8 mouse cellular contexts compared by ENCODE assay signal in genomic region chr5:124161831-124162230, GRCm38 (mm10). TPM values are rescaled to one million over a fixed set of nuclear protein-coding genes. Genes with fewer than 3 reads are reported as not detected.
A peak's percentile ranks its signal among the peaks of the same experiment; 100 is the strongest.
DNase-seq lines count a peak whose midpoint lies in the region; ATAC-seq and TF ChIP-seq lines count a peak whose summit lies in the region.

No protein-coding gene starts in this region.

- H3K36me3 ChIP-seq in lung, embryonic 15.5 days: no peaks in the 10 kb centered on the region
- no peaks in the 10 kb centered on the region for H3K36me3 ChIP-seq in neural tube, embryonic 14.5 days (ENCODE audit: control insufficient read depth, insufficient read depth, low read length)

- peaks cover 47% of the 10 kb centered on the region for H3K4me1 ChIP-seq in lung, embryonic 15.5 days
- H3K4me1 ChIP-seq in lung, adult 2 months (ENCODE audit: control insufficient read depth, insufficient read depth, low read length): peaks cover 14% of the 10 kb centered on the region
- peaks cover 39% of the 10 kb centered on the region for H3K4me1 ChIP-seq in neural tube, embryonic 14.5 days (ENCODE audit: control insufficient read depth, insufficient read depth, low read length)

- TF ChIP-seq POLR2A in lung, adult 2 months (IDR thresholded peaks at IDR 0.05; ENCODE audit: borderline replicate concordance, extremely low read depth, low read depth, low read length): no peak

- DNase-seq in embryo, embryonic 10 days (ENCODE audit: low spot score): peak; percentile 53
- no peak for DNase-seq in embryo, embryonic 9.5 days (ENCODE audit: extremely low spot score)
- DNase-seq in lung, adult 2 months: no peak
- peak; percentile 56 for DNase-seq in heart, postnatal 4 days
- DNase-seq in adrenal gland, adult 8-10 months: no peak
- no peak for DNase-seq in urinary bladder, postnatal 4 days (ENCODE audit: low spot score in 2 of 2)

- peak; percentile 47; the same call in 1 of the 2 replicates for ATAC-seq in lung, embryonic 15.5 days (ENCODE audit: borderline replicate concordance, extremely low read depth, low FRiP score, low TSS enrichment)
- peak; percentile 35; the same call in 1 of the 2 replicates for ATAC-seq in neural tube, embryonic 14.5 days (ENCODE audit: low read depth)

- 17% methylated on average over 10 of the region's 10 CpGs for WGBS in lung, embryonic 15.5 days
- 55% methylated on average over 10 of the region's 10 CpGs for WGBS in lung, adult 2 months
- WGBS in neural tube, embryonic 14.5 days: 35% methylated on average over 10 of the region's 10 CpGs

- H3K27me3 ChIP-seq in lung, embryonic 15.5 days: no peaks in the 10 kb centered on the region
- no peaks in the 10 kb centered on the region for H3K27me3 ChIP-seq in neural tube, embryonic 14.5 days (ENCODE audit: control insufficient read depth, insufficient read depth, low read length)

- no peak overlapping the region for H3K9ac ChIP-seq in lung, embryonic 15.5 days
- H3K9ac ChIP-seq in neural tube, embryonic 14.5 days (replicated peaks; ENCODE audit: low read depth, low read length): no peak overlapping the region

- H3K9me3 ChIP-seq in lung, embryonic 15.5 days: no peaks in the 10 kb centered on the region
- no peaks in the 10 kb centered on the region for H3K9me3 ChIP-seq in neural tube, embryonic 14.5 days (ENCODE audit: control insufficient read depth, low read length)

- peak overlapping the region; percentile 57; the same call in 1 of the 2 replicates for H3K27ac ChIP-seq in lung, embryonic 15.5 days
- H3K27ac ChIP-seq in neural tube, embryonic 14.5 days (ENCODE audit: low read depth, low read length): 0 out of 2 replicates have a peak overlapping the region, but pooled peaks have one; percentile 2

- H3K4me3 ChIP-seq in lung, embryonic 15.5 days: no peak overlapping the region
- H3K4me3 ChIP-seq in lung, adult 2 months (replicated peaks; ENCODE audit: extremely low read depth, low read depth, low read length): no peak overlapping the region
- H3K4me3 ChIP-seq in neural tube, embryonic 14.5 days (ENCODE audit: low read depth, low read length): no peak overlapping the region

- no peak for TF ChIP-seq CTCF in lung, adult 2 months (IDR thresholded peaks at IDR 0.05; ENCODE audit: insufficient read depth, low read length)

- H3K4me2 ChIP-seq in lung, embryonic 15.5 days: no peak overlapping the region
- H3K4me2 ChIP-seq in neural tube, embryonic 14.5 days (ENCODE audit: low read depth, low read length): no peak overlapping the region

RNA-seq across cellular contexts. Expression of gene Arl6ip4, which starts 45.9 kb away (rescaled TPM):
- 105 and 107 TPM in 2 replicates for polyA plus RNA-seq in lung, embryonic 15.5 days (2015; fragmentation: Nextera tagmentation; extraction: Ambion mirVana)
- polyA plus RNA-seq in lung, adult 2 months (2012; rRNA removed): 32.3 and 33.6 TPM in 2 replicates
- total RNA-seq in heart, postnatal 4 days (2021): 10 to 100 TPM; 55.1 to 68.4 TPM
- polyA plus RNA-seq in neural tube, embryonic 14.5 days (2014; fragmentation: Nextera tagmentation; extraction: Ambion mirVana): 72.5 and 76.2 TPM in 2 replicates
- total RNA-seq in adrenal gland, adult 8-10 months (2022): 10 to 100 TPM; 46.4 to 72.0 (median 57.1) TPM

RNA-seq across cellular contexts. Expression of gene Ogfod2, which starts 49.7 kb away (rescaled TPM):
- polyA plus RNA-seq in lung, embryonic 15.5 days (2015; fragmentation: Nextera tagmentation; extraction: Ambion mirVana): 26.5 and 27.6 TPM in 2 replicates
- polyA plus RNA-seq in lung, adult 2 months (2012; rRNA removed): 42.4 and 52.2 TPM in 2 replicates
- total RNA-seq in heart, postnatal 4 days (2021): 10 to 100 TPM; 10.2 to 11.9 TPM
- 25.0 and 29.1 TPM in 2 replicates for polyA plus RNA-seq in neural tube, embryonic 14.5 days (2014; fragmentation: Nextera tagmentation; extraction: Ambion mirVana)
- 10 to 100 TPM; 51.2 to 59.3 (median 55.6) TPM for total RNA-seq in adrenal gland, adult 8-10 months (2022)

Comparison
In these comparisons a context has a peak if more than half of its experiments do, and no peak if none do; other contexts are left out.
1. DNase-seq: peak in embryo, embryonic 10 days (single experiment) and heart, postnatal 4 days (single experiment); none in embryo, embryonic 9.5 days (single experiment), lung, adult 2 months (single experiment), adrenal gland, adult 8-10 months (single experiment) and urinary bladder, postnatal 4 days (0 of 2).